Mouse (Mus musculus) MEL (cell line): ENCODE data around the gene Rpl3.

ENCODE experiments used
- CHD1 ChIP-seq: IDR thresholded peaks from 2 replicates; pipeline ENCODE4 v1.6.1; 2012; ENCODE audit warnings: low read depth, mild to moderate bottlenecking, inconsistent platforms, low read length, improper control_type of control experiment
- CTCF ChIP-seq, 3 experiments: IDR thresholded peaks in 2 of 3; conservative IDR thresholded peaks in 1 of 3; 2 replicates each; pipeline ENCODE4 v1.5.1; 2011 to 2012; ENCODE audit warnings: low read length in 3 of 3, low read depth in 2 of 3, mild to moderate bottlenecking in 2 of 3, improper control_type of control experiment in 1 of 3, inconsistent platforms in 1 of 3, mixed read lengths in 1 of 3, moderate library complexity in 1 of 3; ENCODE audit not compliant: control insufficient read depth in 1 of 3, insufficient read depth in 1 of 3, poor library complexity in 1 of 3, severe bottlenecking in 1 of 3
- EP300 ChIP-seq, 2 experiments: IDR thresholded peaks; 2 replicates each; pipeline ENCODE4 v1.6.1; 2011; ENCODE audit warnings: improper control_type of control experiment in 2 of 2, low read length in 2 of 2, low read depth in 1 of 2, mild to moderate bottlenecking in 1 of 2
- GABPA ChIP-seq: IDR thresholded peaks from 2 replicates; pipeline ENCODE4 v1.6.1; 2012; ENCODE audit warnings: low read depth, mild to moderate bottlenecking, inconsistent platforms, low read length, improper control_type of control experiment, moderate library complexity
- HCFC1 ChIP-seq: IDR thresholded peaks from 2 replicates; pipeline ENCODE4 v1.6.1; 2012; ENCODE audit warnings: low read depth, mild to moderate bottlenecking, inconsistent platforms, low read length, improper control_type of control experiment, moderate library complexity
- MAFK ChIP-seq: IDR thresholded peaks from 2 replicates; pipeline ENCODE4 v1.6.1; 2011; ENCODE audit warnings: low read depth, mild to moderate bottlenecking, low read length, improper control_type of control experiment, borderline replicate concordance
- MYB ChIP-seq: IDR thresholded peaks from 2 replicates; pipeline ENCODE4 v1.6.1; 2011; ENCODE audit warnings: mild to moderate bottlenecking, low read depth, low read length, improper control_type of control experiment
- NRF1 ChIP-seq: IDR thresholded peaks from 2 replicates; pipeline ENCODE4 v1.6.1; 2014; ENCODE audit warnings: low read depth, mild to moderate bottlenecking, inconsistent platforms, low read length, improper control_type of control experiment, moderate library complexity; ENCODE audit not compliant: poor library complexity, insufficient read depth, severe bottlenecking
- POLR2A ChIP-seq, 2 experiments: IDR thresholded peaks; 2 replicates each; pipeline ENCODE4 v1.6.1; 2011 to 2012; ENCODE audit warnings: low read length in 2 of 2, mild to moderate bottlenecking in 2 of 2, control low read depth in 1 of 2, improper control_type of control experiment in 1 of 2, low read depth in 1 of 2, moderate library complexity in 1 of 2; ENCODE audit not compliant: control insufficient read depth in 1 of 2, insufficient read depth in 1 of 2, poor library complexity in 1 of 2
- POLR2AphosphoS2 ChIP-seq: IDR thresholded peaks from 2 replicates; pipeline ENCODE4 v1.6.1; 2011; ENCODE audit warnings: low read length, improper control_type of control experiment
- RCOR1 ChIP-seq: IDR thresholded peaks from 2 replicates; pipeline ENCODE4 v1.6.1; 2012; ENCODE audit warnings: low read depth, mild to moderate bottlenecking, inconsistent platforms, low read length, improper control_type of control experiment
- TAL1 ChIP-seq: IDR thresholded peaks from 2 replicates; pipeline ENCODE4 v1.6.1; 2012; ENCODE audit warnings: mild to moderate bottlenecking, inconsistent platforms, low read length, moderate library complexity, mixed read lengths
- TCF12 ChIP-seq: IDR thresholded peaks from 2 replicates; pipeline ENCODE4 v1.6.1; 2014; ENCODE audit warnings: low read depth, mild to moderate bottlenecking, inconsistent platforms, low read length, improper control_type of control experiment, moderate library complexity
- UBTF ChIP-seq: IDR thresholded peaks from 2 replicates; pipeline ENCODE4 v1.6.1; 2012; ENCODE audit warnings: low read depth, mild to moderate bottlenecking, inconsistent platforms, low read length, improper control_type of control experiment, moderate library complexity, borderline replicate concordance; ENCODE audit not compliant: insufficient read depth

DNA sequence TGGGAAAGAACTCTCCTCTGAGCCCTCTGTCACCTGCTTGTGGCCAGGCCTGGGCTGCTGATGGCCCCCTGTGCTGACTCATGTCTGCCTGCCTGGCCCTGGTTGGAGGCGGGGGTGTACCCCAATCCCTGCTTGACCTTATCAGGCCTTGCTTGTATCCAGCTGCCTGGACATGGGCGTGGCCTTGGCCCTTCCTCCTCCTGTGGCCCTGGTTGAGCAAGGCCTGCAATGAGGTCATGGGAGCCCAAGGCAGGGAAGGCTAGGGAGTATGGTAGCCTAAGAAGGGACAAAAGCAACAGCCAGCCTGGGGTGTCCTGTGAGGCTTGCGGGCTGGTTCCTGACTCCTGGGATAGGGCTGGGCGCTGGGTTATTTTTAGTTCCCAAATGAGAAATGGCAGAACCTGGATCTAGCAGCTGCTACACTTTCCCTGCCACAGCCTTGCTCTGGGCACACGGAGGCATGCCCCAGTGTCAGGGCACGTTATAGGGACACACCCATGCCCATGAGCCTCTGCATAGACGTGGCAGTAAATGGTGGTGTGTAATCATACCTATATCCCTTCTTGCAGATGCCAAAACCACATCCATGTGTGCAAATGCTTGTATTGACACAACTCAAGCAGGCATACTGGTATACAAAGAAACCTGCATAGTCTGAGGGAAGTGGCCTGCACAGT, 37.5 kb downstream of the Rpl3 start:
- no peak for TF ChIP-seq RCOR1
- TF ChIP-seq TAL1 = no peak
- no peak for TF ChIP-seq CTCF (IDR thresholded peaks at IDR 0.05 in 2 of 3, conservative IDR thresholded peaks at IDR 0.05 in 1 of 3; ENCODE audit: control insufficient read depth in 1 of 3, insufficient read depth in 1 of 3, low read depth in 2 of 3, low read length in 3 of 3, poor library complexity in 1 of 3, severe bottlenecking in 1 of 3)
- no peak for TF ChIP-seq MAFK
- TF ChIP-seq TCF12 = no peak
- no peak for TF ChIP-seq GABPA
- TF ChIP-seq EP300 (IDR thresholded peaks at IDR 0.05; ENCODE audit: low read depth in 1 of 2, low read length in 2 of 2) = no peak
- TF ChIP-seq POLR2A (IDR thresholded peaks at IDR 0.05; ENCODE audit: control insufficient read depth in 1 of 2, insufficient read depth in 1 of 2, low read depth in 1 of 2, low read length in 2 of 2, poor library complexity in 1 of 2) = no peak
- TF ChIP-seq POLR2AphosphoS2 = no peak
- TF ChIP-seq MYB = no peak
- TF ChIP-seq HCFC1 = no peak
- no peak for TF ChIP-seq NRF1
- TF ChIP-seq UBTF = no peak
- TF ChIP-seq CHD1 = no peak
